Mouse (Mus musculus): ENCODE data around the gene Insig1.

DNA sequence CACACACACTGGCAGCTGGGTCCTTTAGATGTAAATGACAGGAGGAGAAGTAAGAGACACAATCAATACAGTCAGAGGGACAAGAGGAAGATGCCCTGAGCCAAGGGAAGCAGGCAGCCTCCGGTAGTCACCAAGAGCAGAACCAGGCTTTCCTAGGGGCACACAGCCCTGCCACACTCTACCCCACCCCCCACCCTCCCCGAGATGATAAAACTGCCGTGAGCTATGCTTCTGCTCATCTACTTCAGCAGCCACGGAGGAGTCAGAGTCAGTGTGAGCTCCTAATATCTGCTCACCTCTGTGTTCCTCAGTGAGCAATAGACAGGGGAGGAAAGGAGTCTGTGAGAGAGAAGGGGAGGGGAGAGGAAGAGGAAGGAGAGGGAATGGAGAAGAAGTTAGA lies 5.9 kb upstream of the Insig1 start:
- TF ChIP-seq POLR2A (IDR thresholded peaks at IDR 0.05; ENCODE audit: borderline replicate concordance, insufficient read depth, low read length) (no peak), CTCF (IDR thresholded peaks at IDR 0.05; ENCODE audit: borderline replicate concordance, insufficient read depth, low read depth, low read length) (no peak)

Measured in cerebellum, adult 2 months (tissue).